Mouse (Mus musculus): ENCODE measurements around the gene Psg26. TPM values are rescaled to one million over a fixed set of nuclear protein-coding genes. Genes with fewer than 3 reads are reported as not detected.
"Not testable (repeated sequence)": the region's sequence is repeated elsewhere in the genome, so short reads cannot be mapped to it uniquely, and the experiment has no call there.

Psg26 gene
- polyA plus RNA-seq (2014; fragmentation: Nextera tagmentation; extraction: Ambion mirVana), result not detected in 2 replicates

DNA sequence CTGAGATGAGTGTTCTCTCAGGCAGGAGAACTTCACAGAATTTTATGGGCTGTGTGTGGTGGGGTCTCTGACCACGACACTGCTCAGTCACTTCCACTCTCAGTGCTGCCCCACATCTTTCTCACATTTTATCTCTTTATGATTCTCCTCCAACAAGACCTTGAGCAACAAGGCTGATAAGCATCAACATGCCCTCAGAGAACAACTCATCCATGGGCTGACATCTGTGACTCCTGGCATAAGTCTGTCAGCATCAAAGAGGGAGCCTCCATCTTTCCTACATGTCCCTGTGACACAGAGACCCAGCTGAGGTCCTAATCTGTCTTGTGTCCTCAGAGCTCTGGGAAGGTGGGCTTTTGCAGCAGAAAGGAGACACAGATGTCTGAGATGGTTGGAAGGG lies at the start of gene Psg26:
Gene Psg26 (minus strand): TSS at position 101 of the 400 bp plus-strand sequence.
- no peak within 1 kb of the TSS for H3K4me2 ChIP-seq
- H3K4me1 ChIP-seq (ENCODE audit: control insufficient read depth, insufficient read depth, low read length), result no peaks in the 10 kb centered on the region
- peaks cover 12% of the 10 kb centered on the region for H3K9me3 ChIP-seq (replicated peaks; ENCODE audit: control insufficient read depth, low read length)
- no peak within 1 kb of the TSS for H3K27ac ChIP-seq (ENCODE audit: low read depth, low read length)
- no peak within 1 kb of the TSS for H3K9ac ChIP-seq (ENCODE audit: low read depth, low read length)
- no peak for ATAC-seq (replicated peaks; ENCODE audit: insufficient number of reproducible peaks, low FRiP score, low TSS enrichment)
- H3K27me3 ChIP-seq (ENCODE audit: control insufficient read depth, insufficient read depth, low read length), result no peaks in the 10 kb centered on the region
- no peak within 1 kb of the TSS for H3K4me3 ChIP-seq (ENCODE audit: low read depth, low read length)
- 77% methylated on average over 1 of the region's 1 CpGs for WGBS (ENCODE audit: insufficient replicate concordance)
- H3K36me3 ChIP-seq (ENCODE audit: control insufficient read depth, insufficient read depth, low read length), result no peaks in the 10 kb centered on the region

DNA sequence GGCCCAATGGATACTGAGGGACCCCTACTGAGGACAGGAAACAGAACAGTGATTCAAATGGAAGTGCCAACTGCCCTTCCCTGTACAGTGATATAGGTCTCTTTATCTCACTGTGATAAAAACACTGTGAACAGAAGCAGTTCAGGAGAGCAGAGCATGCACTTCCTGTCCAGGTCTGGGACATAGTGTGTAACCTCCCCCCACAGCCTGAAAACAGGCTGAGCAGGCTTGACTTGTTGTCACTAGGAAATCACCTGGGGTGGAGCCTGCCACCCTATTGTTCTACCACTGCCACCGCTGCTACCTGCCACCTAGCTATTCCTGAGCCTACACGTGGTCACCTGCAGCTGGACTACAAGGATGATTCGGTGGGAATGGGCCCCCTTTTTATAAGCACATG lies 49.4 kb upstream of the Psg26 start:
- no peaks in the 10 kb centered on the region for H3K9me3 ChIP-seq (replicated peaks; ENCODE audit: control insufficient read depth, low read length)
- no peaks in the 10 kb centered on the region for H3K36me3 ChIP-seq (ENCODE audit: control insufficient read depth, insufficient read depth, low read length)
- H3K27me3 ChIP-seq (ENCODE audit: control insufficient read depth, insufficient read depth, low read length), result no peaks in the 10 kb centered on the region
- ATAC-seq (replicated peaks; ENCODE audit: insufficient number of reproducible peaks, low FRiP score, low TSS enrichment), result no peak
- WGBS (ENCODE audit: insufficient replicate concordance), result 51% methylated on average over 3 of the region's 3 CpGs
- no peaks in the 10 kb centered on the region for H3K4me1 ChIP-seq (ENCODE audit: control insufficient read depth, insufficient read depth, low read length)
- no peak overlapping the region for H3K4me2 ChIP-seq
- H3K4me3 ChIP-seq (ENCODE audit: low read depth, low read length), result no peak overlapping the region
- H3K9ac ChIP-seq (ENCODE audit: low read depth, low read length), result no peak overlapping the region
- no peak overlapping the region for H3K27ac ChIP-seq (ENCODE audit: low read depth, low read length)

DNA sequence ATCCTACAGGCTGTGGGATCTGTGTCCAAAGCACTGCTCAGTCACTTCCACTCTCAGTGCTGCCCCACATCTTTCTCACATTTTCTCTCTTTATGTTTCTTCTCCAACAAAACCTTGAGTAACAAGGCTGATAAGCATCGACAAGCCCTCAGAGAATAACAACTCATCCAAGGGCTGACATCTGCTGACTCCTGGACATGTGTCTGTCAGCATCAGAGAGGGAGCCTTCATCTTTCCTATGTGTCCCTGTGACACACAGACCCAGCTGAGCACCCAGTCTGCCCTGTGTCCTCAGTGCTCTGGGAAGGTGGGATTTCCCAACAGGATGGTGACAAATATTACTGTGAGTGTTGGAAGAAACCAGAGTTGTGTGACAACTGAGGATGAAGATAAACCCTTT lies 48.2 kb upstream of the Psg26 start, which contains the start of gene Psg25:
Gene Psg25 (minus strand): TSS at position 101 of the 400 bp plus-strand sequence.
- 73% methylated on average over 1 of the region's 1 CpGs for WGBS (ENCODE audit: insufficient replicate concordance)
- H3K9me3 ChIP-seq (replicated peaks; ENCODE audit: control insufficient read depth, low read length), result no peaks in the 10 kb centered on the region
- no peak within 1 kb of the TSS for H3K4me3 ChIP-seq (ENCODE audit: low read depth, low read length)
- no peak within 1 kb of the TSS for H3K9ac ChIP-seq (ENCODE audit: low read depth, low read length)
- no peaks in the 10 kb centered on the region for H3K36me3 ChIP-seq (ENCODE audit: control insufficient read depth, insufficient read depth, low read length)
- H3K4me1 ChIP-seq (ENCODE audit: control insufficient read depth, insufficient read depth, low read length), result no peaks in the 10 kb centered on the region
- no peak for ATAC-seq (replicated peaks; ENCODE audit: insufficient number of reproducible peaks, low FRiP score, low TSS enrichment)
- H3K4me2 ChIP-seq, result no peak within 1 kb of the TSS
- H3K27me3 ChIP-seq (ENCODE audit: control insufficient read depth, insufficient read depth, low read length), result no peaks in the 10 kb centered on the region
- H3K27ac ChIP-seq (ENCODE audit: low read depth, low read length), result no peak within 1 kb of the TSS

DNA sequence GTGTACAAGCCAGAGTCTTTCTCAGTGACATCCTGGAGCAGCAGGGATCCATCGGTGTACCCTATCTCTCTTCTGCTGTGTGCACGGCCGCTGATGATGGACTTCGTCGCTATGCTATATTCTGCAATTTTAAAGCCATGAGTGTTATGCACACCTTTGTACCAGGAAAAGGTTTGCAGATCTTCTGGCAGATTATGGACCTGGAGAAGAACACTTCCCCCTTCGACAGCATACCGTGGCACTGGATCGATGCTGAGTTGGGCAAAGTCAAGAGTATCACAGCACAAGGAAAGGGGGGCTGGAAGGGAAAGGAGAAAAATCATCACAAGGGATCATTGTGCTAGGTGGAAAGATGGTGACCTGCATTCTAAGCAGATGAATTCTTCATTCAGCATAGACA lies 40.7 kb upstream of the Psg26 start:
- no peak for ATAC-seq (replicated peaks; ENCODE audit: insufficient number of reproducible peaks, low FRiP score, low TSS enrichment)
- Histone ChIP-seq H3K9me3 (replicated peaks; ENCODE audit: control insufficient read depth, low read length) (no peaks in the 10 kb centered on the region), H3K4me2 (no peak overlapping the region), H3K27me3 (ENCODE audit: control insufficient read depth, insufficient read depth, low read length) (no peaks in the 10 kb centered on the region), H3K36me3 (ENCODE audit: control insufficient read depth, insufficient read depth, low read length) (no peaks in the 10 kb centered on the region), H3K4me1 (ENCODE audit: control insufficient read depth, insufficient read depth, low read length) (no peaks in the 10 kb centered on the region), H3K9ac (ENCODE audit: low read depth, low read length) (no peak overlapping the region), H3K27ac (ENCODE audit: low read depth, low read length) (no peak overlapping the region), H3K4me3 (ENCODE audit: low read depth, low read length) (no peak overlapping the region)
- 92% methylated on average over 8 of the region's 8 CpGs for WGBS (ENCODE audit: insufficient replicate concordance)

DNA sequence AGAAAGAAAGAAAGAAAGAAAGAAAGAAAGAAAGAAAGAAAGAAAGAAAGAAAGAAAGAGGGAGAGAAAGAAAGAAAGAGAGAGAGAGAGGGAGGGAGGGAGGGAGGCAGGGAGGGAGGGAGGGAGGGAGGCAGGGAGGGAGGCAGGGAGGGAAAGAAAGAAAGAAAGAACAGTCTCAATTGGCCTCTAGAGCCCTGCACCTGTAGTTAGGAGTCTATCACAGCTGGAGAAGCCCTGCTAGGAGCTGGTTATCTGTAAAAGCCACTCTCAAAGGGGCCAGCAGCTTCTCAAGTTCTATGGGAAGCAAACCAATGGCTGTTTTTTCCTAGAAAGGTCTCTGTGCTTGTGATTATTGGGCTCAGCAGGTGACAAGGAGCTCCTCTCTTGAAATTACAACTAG lies 28.9 kb upstream of the Psg26 start:
- not testable (repeated sequence) for H3K4me2 ChIP-seq; ATAC-seq (replicated peaks; ENCODE audit: insufficient number of reproducible peaks, low FRiP score, low TSS enrichment); H3K9me3 ChIP-seq (replicated peaks; ENCODE audit: control insufficient read depth, low read length); H3K27me3 ChIP-seq (ENCODE audit: control insufficient read depth, insufficient read depth, low read length); H3K4me1 ChIP-seq (ENCODE audit: control insufficient read depth, insufficient read depth, low read length); H3K27ac ChIP-seq (ENCODE audit: low read depth, low read length); H3K4me3 ChIP-seq (ENCODE audit: low read depth, low read length); H3K9ac ChIP-seq (ENCODE audit: low read depth, low read length); H3K36me3 ChIP-seq (ENCODE audit: control insufficient read depth, insufficient read depth, low read length)

DNA sequence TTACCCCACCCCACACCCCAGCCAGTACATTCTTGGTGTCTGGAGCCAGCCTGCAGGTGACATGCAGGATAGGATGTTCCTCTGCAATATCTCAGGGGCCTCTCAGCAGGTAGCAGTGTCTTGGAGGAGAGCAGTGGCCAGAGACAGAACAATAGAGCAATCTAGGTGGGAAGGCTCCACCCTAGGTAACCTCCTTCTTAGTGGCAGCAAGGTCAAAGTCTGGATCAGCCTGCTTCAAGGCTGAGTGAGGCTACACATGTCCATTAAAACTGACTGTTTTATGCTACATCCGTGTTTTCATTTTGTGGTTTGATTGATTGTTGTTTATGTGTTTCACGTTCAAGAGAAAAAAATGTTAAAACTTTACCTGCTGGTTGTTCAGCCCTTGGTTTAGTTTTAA lies 28.4 kb upstream of the Psg26 start:
- not testable (repeated sequence) for H3K4me3 ChIP-seq (ENCODE audit: low read depth, low read length); H3K4me1 ChIP-seq (ENCODE audit: control insufficient read depth, insufficient read depth, low read length); H3K4me2 ChIP-seq; H3K9me3 ChIP-seq (replicated peaks; ENCODE audit: control insufficient read depth, low read length); H3K36me3 ChIP-seq (ENCODE audit: control insufficient read depth, insufficient read depth, low read length); H3K27ac ChIP-seq (ENCODE audit: low read depth, low read length); H3K27me3 ChIP-seq (ENCODE audit: control insufficient read depth, insufficient read depth, low read length); ATAC-seq (replicated peaks; ENCODE audit: insufficient number of reproducible peaks, low FRiP score, low TSS enrichment); H3K9ac ChIP-seq (ENCODE audit: low read depth, low read length)
- 36% methylated on average over 2 of the region's 2 CpGs for WGBS (ENCODE audit: insufficient replicate concordance)

DNA sequence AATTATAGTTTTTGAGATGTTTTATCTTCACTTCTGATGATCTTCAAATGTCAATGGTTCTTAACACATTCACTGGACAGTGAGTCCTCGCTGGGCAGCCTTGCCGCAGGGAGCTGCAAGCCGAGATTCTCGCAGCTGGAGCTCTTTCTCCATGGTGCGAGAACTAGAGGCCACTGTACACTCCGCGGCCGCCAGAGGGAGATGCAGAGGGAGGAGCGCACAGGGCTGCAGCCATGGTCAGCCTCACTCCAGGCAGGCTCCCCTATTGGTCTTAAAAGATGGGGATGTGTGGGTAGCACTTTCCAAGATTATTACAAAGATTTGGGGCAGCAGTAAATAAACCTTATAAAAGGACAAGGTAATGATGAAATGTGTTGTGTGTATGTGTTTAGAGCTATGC lies 27.5 kb upstream of the Psg26 start:
- Histone ChIP-seq H3K4me1 (ENCODE audit: control insufficient read depth, insufficient read depth, low read length) (no peaks in the 10 kb centered on the region), H3K4me2 (no peak overlapping the region), H3K9ac (ENCODE audit: low read depth, low read length) (no peak overlapping the region), H3K4me3 (ENCODE audit: low read depth, low read length) (no peak overlapping the region), H3K27me3 (ENCODE audit: control insufficient read depth, insufficient read depth, low read length) (no peaks in the 10 kb centered on the region), H3K36me3 (ENCODE audit: control insufficient read depth, insufficient read depth, low read length) (no peaks in the 10 kb centered on the region), H3K27ac (ENCODE audit: low read depth, low read length) (no peak overlapping the region), H3K9me3 (replicated peaks; ENCODE audit: control insufficient read depth, low read length) (no peaks in the 10 kb centered on the region)
- peak; percentile 46; the same call in 1 of the 2 replicates for ATAC-seq (replicated peaks; ENCODE audit: insufficient number of reproducible peaks, low FRiP score, low TSS enrichment)
- 18% methylated on average over 9 of the region's 9 CpGs for WGBS (ENCODE audit: insufficient replicate concordance)

DNA sequence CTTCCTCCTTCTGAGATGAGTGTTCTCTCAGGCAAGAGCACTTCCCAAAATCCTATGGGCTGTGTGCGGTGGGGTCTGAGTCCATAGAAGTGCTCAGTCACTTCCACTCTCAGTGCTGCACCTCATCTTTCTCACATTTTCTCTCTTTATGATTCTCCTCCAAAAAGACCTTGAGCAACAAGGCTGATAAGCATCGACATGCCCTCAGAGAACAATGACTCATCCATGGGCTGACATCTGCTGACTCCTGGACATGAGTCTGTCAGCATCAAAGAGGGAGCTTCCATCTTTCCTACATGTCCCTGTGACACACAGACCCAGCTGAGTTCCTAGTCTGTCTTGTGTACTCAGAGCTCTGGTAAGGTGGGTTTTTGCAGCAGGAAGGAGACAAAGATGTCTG lies 52.0 kb downstream of the Psg26 start, which contains the start of gene Psg28:
Gene Psg28 (minus strand): TSS at position 101 of the 400 bp plus-strand sequence.
- not testable (repeated sequence) for H3K9me3 ChIP-seq (replicated peaks; ENCODE audit: control insufficient read depth, low read length); H3K27ac ChIP-seq (ENCODE audit: low read depth, low read length); H3K36me3 ChIP-seq (ENCODE audit: control insufficient read depth, insufficient read depth, low read length); H3K4me3 ChIP-seq (ENCODE audit: low read depth, low read length); H3K27me3 ChIP-seq (ENCODE audit: control insufficient read depth, insufficient read depth, low read length); H3K9ac ChIP-seq (ENCODE audit: low read depth, low read length); H3K4me1 ChIP-seq (ENCODE audit: control insufficient read depth, insufficient read depth, low read length); H3K4me2 ChIP-seq; ATAC-seq (replicated peaks; ENCODE audit: insufficient number of reproducible peaks, low FRiP score, low TSS enrichment)
- 65% methylated on average over 2 of the region's 2 CpGs for WGBS (ENCODE audit: insufficient replicate concordance)

Data from heart, embryonic 11.5 days (tissue).